Mouse (Mus musculus) kidney, postnatal 4 days (tissue): ENCODE data around the gene Ttc27.

ENCODE experiments used
- DNase-seq, 2 experiments: peaks; one replicate each; pipeline ENCODE4 v3.0.0; 2021; ENCODE audit warnings: mixed read lengths in 2 of 2

Ttc27 gene

GRCm38 (mm10) chr17:74889535-74890117, 172.1 kb downstream of the Ttc27 start:
- peak in 1 of 2 experiments; percentile 28 for DNase-seq

- DNase-seq, result no peak
These were observed 184.9 kb downstream of the Ttc27 start for GRCm38 (mm10) chr17:74902453-74902852.

GRCm38 (mm10) chr17:74903411-74904331, 186.1 kb downstream of the Ttc27 start:
- DNase-seq, result peak in 1 of 2 experiments; percentile 42

GRCm38 (mm10) chr17:74904332-74904687, 186.8 kb downstream of the Ttc27 start:
- no peak for DNase-seq

GRCm38 (mm10) chr17:74904956-74905355, 187.4 kb downstream of the Ttc27 start:
- DNase-seq, result no peak

GRCm38 (mm10) chr17:74912995-74913394, 195.5 kb downstream of the Ttc27 start:
- no peak for DNase-seq
